Mouse (Mus musculus) cortical plate, adult 2 months (tissue): ENCODE results near the gene Pi4ka.

Experiments used
- CTCF ChIP-seq: fragments of 200-500 bp; IDR thresholded peaks from 2 replicates; pipeline ENCODE4 v1.5.1; 2011; ENCODE audit warnings: mild to moderate bottlenecking, control low read depth, low read length; ENCODE audit not compliant: insufficient read depth; ENCODE audit errors: extremely low read depth
- POLR2A ChIP-seq: fragments of 200-500 bp; IDR thresholded peaks from 2 replicates; pipeline ENCODE4 v1.6.1; 2011; ENCODE audit warnings: mild to moderate bottlenecking, low read length, control low read depth; ENCODE audit not compliant: insufficient read depth; ENCODE audit errors: extremely low read depth

DNA sequence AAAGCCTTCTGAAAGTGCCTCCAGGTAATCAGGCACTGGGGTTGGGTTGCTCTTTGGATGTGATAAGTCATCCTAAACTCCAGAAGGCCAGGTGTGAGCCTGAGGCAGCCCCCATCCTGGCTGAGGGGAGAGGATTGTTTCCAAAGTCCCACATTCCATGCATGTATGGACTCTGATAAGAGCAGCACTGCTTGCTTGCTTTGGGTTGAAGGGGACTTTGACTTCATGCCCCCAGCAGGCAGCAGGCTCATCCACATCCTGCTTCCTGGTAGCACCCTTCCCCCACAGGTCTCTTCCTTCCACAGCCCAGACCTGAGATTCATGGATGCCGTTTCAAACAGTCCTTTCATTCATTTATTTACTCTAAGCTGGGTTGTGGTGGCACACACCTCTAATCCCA, 162.4 kb downstream of the Pi4ka start:
- TF ChIP-seq POLR2A: no peak
- no peak for TF ChIP-seq CTCF
